Mouse (Mus musculus) stomach, postnatal 0 days (tissue): ENCODE measurements around the gene Calm5. TPM values are rescaled to one million over a fixed set of nuclear protein-coding genes. Genes with fewer than 3 reads are reported as not detected.
"Not testable (repeated sequence)": the region's sequence is repeated elsewhere in the genome, so short reads cannot be mapped to it uniquely, and the experiment has no call there.

Source experiments
- ATAC-seq: fragments of 200-750 bp; cut with Nextera tagmentation; 2 replicates; pipeline ENCODE4 v1.8.0; 2017; ENCODE audit not compliant: low FRiP score, low TSS enrichment
- DNase-seq: peaks from one replicate; pipeline ENCODE4 v3.0.0-alpha.2; 2016; ENCODE audit warnings: low spot score
- H3K27ac ChIP-seq: fragments of 300-500 bp; sonication (generic); replicated peaks from 2 replicates; pipeline ENCODE4 v1.5.1; 2014; ENCODE audit warnings: mild to moderate bottlenecking, control low read depth
- H3K27me3 ChIP-seq: fragments of 300-500 bp; sonication (generic); 2 replicates; pipeline ENCODE4 v1.6.1; 2014; ENCODE audit warnings: low read length; ENCODE audit not compliant: control insufficient read depth, insufficient read depth
- H3K36me3 ChIP-seq: fragments of 300-500 bp; sonication (generic); 2 replicates; pipeline ENCODE4 v1.6.1; 2014; ENCODE audit warnings: low read length, mixed read lengths; ENCODE audit not compliant: control insufficient read depth, insufficient read depth
- H3K4me1 ChIP-seq: fragments of 300-500 bp; sonication (generic); replicated peaks from 2 replicates; pipeline ENCODE4 v1.6.1; 2014; ENCODE audit warnings: antibody characterized with exemption; ENCODE audit not compliant: control insufficient read depth, insufficient read depth
- H3K4me2 ChIP-seq: fragments of 300-500 bp; sonication (generic); replicated peaks from 2 replicates; pipeline ENCODE4 v1.6.1; 2014; ENCODE audit warnings: low read depth, mild to moderate bottlenecking, control low read depth, moderate library complexity
- H3K4me3 ChIP-seq: fragments of 300-500 bp; sonication (generic); 2 replicates; pipeline ENCODE4 v1.5.1; 2014; ENCODE audit warnings: low read depth, low read length, control low read depth
- H3K9ac ChIP-seq: fragments of 300-500 bp; sonication (generic); 2 replicates; pipeline ENCODE4 v1.6.1; 2014; ENCODE audit warnings: mild to moderate bottlenecking, low read length, control low read depth, mixed read lengths
- H3K9me3 ChIP-seq: fragments of 300-500 bp; sonication (generic); 2 replicates; pipeline ENCODE4 v1.6.1; 2016; ENCODE audit warnings: low read length; ENCODE audit not compliant: control insufficient read depth
- CTCF ChIP-seq: IDR thresholded peaks from 2 replicates; pipeline ENCODE4 v1.5.1; 2016; ENCODE audit warnings: antibody characterized with exemption, low read depth, mild to moderate bottlenecking, moderate library complexity
- EP300 ChIP-seq: optimal IDR thresholded peaks from 2 replicates; pipeline ENCODE3; 2016; ENCODE audit warnings: antibody characterized with exemption
- WGBS: fragments of 180-500 bp; shearing (Covaris S2); extraction: QIAGEN DNeasy Blood & Tissue Kit; methylation state at CpG from one replicate; pipeline ENCODE4 v1.1.7; 2014; 5-methylcytosine and 5-hydroxymethylcytosine counted together
- polyA plus RNA-seq: library from polyadenylated mRNA; unstranded; fragments of >200 nt; fragmentation: Nextera tagmentation; extraction: Ambion mirVana; gene quantifications from 2 replicates; pipeline ENCODE4 v1.2.1, GENCODE M21; 2015

The Calm5 gene
- polyA plus RNA-seq, 1 experiment from 2014 or later = not detected

DNA sequence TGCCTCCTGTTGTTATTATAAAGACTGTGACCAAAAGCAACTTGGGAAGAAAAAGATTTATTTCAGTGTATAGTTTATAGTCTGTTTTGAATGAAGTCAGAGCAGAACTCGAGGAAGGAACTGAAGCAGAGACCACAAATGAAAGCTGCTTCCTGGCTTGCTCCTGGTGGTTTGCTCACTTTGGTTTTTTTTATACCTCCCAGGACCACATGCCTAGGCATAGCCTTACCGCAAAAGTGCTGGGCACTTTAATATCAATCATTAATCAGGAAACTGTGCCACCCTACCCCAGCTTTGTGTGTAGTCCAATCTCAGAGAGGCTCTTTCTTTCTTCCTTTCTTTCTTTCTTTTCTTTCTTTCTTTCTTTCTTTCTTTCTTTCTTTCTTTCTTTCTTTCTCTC, 21.5 kb upstream of the Calm5 start:
- Histone ChIP-seq H3K27me3 (no peaks in the 10 kb centered on the region), H3K9me3 (no peaks in the 10 kb centered on the region), H3K4me3 (no peak overlapping the region), H3K36me3 (no peaks in the 10 kb centered on the region), H3K9ac (no peak overlapping the region), H3K27ac (peak overlapping the region; percentile 77), H3K4me1 (no peaks in the 10 kb centered on the region), H3K4me2 (no peak overlapping the region)
- WGBS = 28% methylated on average over 2 of the region's 2 CpGs
- TF ChIP-seq CTCF = no peak
- peak; percentile 3 for TF ChIP-seq EP300
- no peak for ATAC-seq
- no peak for DNase-seq

DNA sequence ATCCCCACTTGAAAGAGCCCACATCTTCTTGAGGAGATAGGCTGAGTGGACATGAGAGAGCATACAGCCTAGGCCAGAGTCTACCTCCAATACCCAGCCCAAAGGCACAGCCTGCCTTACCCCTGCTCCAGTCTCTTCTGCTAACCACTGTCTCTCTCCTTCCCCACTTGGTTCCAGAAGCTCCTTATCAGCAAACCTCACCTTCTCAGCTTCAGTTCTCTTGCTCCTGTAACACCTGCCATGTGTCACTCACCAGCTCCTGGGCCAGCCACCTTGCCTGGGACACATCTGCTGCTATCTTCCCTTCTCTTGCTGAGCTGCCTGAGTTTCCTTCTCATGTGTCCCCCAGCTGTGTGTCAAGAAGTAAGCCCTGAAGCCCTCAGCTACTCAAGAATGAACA, 20.3 kb upstream of the Calm5 start:
- H3K27ac ChIP-seq, H3K4me1 ChIP-seq, H3K27me3 ChIP-seq, H3K9ac ChIP-seq, H3K4me3 ChIP-seq, ATAC-seq, DNase-seq, H3K36me3 ChIP-seq, H3K4me2 ChIP-seq, H3K9me3 ChIP-seq: not testable (repeated sequence)

DNA sequence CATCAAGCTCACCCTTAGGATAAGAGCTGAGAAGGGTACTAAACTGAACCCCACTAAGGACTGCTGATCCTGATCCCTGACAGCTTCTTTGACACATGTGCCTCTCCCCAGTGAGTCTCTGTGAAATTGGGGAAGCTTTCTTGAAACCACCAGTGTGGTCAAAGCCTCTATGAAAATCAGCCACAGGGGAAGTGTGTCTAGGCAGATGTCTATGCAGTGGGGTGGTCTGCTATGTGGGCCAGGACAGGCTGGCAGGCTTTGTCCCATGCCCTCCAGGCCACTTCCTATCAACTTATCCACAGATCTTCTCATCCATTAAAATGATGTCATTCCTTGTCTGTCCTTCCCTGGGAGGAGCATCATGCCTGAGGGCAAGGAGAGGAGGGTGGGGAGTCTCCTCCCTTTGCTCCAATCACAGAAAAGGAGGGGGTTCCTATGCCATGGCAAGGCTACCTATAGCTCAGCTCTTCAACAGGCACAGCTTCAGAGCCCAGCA, 16.6 kb upstream of the Calm5 start, which contains the start of gene Calm4:
TSS of gene Calm4 (plus strand) at position 446 of the 496 bp plus-strand sequence.
- not testable (repeated sequence) for H3K4me3 ChIP-seq, H3K4me2 ChIP-seq, H3K9ac ChIP-seq, H3K4me1 ChIP-seq, H3K9me3 ChIP-seq, DNase-seq, ATAC-seq, H3K36me3 ChIP-seq, H3K27me3 ChIP-seq, H3K27ac ChIP-seq

DNA sequence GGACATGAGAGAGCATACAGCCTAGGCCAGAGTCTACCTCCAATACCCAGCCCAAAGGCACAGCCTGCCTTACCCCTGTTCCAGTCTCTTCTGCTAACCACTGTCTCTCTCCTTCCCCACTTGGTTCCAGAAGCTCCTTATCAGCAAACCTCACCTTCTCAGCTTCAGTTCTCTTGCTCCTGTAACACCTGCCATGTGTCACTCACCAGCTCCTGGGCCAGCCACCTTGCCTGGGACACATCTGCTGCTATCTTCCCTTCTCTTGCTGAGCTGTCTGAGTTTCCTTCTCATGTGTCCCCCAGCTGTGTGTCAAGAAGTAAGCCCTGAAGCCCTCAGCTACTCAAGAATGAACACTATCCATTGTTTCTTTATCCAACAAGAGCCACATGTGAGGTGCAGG, 13.3 kb upstream of the Calm5 start:
- not testable (repeated sequence) for H3K27ac ChIP-seq, ATAC-seq

DNA sequence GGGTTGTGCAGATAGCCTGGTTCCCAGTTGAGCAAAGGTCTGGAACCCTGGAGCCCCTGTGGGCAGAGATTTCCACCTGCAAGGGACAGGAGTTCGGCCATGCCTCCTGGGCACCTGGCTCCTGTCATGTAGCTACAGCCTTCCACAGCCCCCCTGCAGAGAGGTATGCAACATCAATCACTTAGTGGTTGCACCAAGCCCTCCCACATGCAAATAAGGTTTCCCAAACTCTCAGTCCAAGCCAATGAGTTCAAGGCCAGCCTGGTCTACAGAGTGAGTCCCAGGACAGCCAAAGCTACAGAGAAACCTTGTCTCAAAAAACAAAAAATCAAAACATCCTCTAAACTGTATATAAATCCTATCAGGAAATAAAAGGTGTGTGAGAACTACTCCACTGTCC, 3.6 kb upstream of the Calm5 start:
- Histone ChIP-seq H3K27ac (no peak overlapping the region), H3K27me3 (no peaks in the 10 kb centered on the region), H3K36me3 (no peaks in the 10 kb centered on the region), H3K9ac (no peak overlapping the region), H3K4me2 (no peak overlapping the region), H3K9me3 (no peaks in the 10 kb centered on the region), H3K4me1 (no peaks in the 10 kb centered on the region), H3K4me3 (no peak overlapping the region)
- ATAC-seq (no peak), DNase-seq (no peak)
- 79% methylated on average over 1 of the region's 1 CpGs for WGBS
- no peak for TF ChIP-seq EP300
- TF ChIP-seq CTCF = no peak

More for the DNA sequence above, 13.3 kb upstream of the Calm5 start:
- H3K4me3 ChIP-seq, H3K36me3 ChIP-seq, H3K9ac ChIP-seq, H3K4me1 ChIP-seq, DNase-seq, H3K4me2 ChIP-seq, H3K9me3 ChIP-seq, H3K27me3 ChIP-seq: not testable (repeated sequence)

DNA sequence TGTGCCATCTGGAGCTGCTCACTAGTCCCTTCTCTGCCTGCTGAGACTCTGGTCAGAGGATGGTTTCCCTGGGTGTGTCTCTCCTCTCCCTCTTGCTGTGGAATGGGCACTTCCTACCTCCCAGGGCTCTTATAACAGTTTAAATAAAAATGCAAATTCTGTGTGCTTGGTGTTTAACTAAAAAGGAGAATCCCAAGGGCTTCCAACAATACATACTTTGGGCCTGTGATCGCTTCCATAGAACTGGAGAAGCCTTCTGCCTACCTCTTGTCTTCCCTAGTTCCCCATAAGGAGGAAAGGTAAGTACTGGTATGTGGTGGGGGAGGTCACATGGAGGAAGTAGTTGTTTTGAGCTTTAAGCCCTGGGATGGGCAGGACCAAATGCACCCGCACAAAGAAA, 883 bp downstream of the Calm5 start:
- Histone ChIP-seq H3K9ac (no peak overlapping the region), H3K4me1 (no peaks in the 10 kb centered on the region), H3K4me2 (no peak overlapping the region), H3K27ac (no peak overlapping the region), H3K9me3 (no peaks in the 10 kb centered on the region), H3K4me3 (no peak overlapping the region), H3K36me3 (no peaks in the 10 kb centered on the region), H3K27me3 (no peaks in the 10 kb centered on the region)
- ATAC-seq (no peak), DNase-seq (no peak)
- WGBS = 80% methylated on average over 2 of the region's 2 CpGs
- no peak for TF ChIP-seq CTCF
- no peak for TF ChIP-seq EP300
